Mouse (Mus musculus) lung, postnatal 25 days (tissue): Measurements from ENCODE around the gene Caskin1.

Experiments used
- DNase-seq: peaks from one replicate; pipeline ENCODE4 v3.0.0; 2022; ENCODE audit warnings: low spot score

The Caskin1 gene

DNA sequence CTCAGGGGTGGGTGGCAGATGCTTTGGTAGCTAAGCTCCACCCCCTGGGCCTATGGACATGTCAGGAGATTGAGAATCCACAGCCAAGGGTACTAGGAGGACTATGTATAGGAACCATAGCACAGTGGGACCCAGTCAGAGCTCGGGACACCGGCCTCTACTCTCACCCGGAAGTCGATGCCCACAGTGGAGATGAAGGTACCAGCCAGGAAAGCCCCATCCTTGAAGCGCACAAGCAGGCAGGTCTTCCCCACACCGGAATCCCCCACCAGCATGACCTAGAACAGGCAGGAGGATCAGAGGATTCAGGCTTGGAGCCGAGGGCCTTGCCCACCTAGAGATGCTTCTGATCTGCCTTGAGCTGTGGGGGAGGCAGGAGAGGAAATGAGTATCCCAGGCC is 43.6 kb downstream of the Caskin1 start:
- no peak for DNase-seq

- peak; percentile 90 for DNase-seq
Observed at GRCm38 (mm10) chr17:24533099-24533992, 44.9 kb downstream of the Caskin1 start.

DNA sequence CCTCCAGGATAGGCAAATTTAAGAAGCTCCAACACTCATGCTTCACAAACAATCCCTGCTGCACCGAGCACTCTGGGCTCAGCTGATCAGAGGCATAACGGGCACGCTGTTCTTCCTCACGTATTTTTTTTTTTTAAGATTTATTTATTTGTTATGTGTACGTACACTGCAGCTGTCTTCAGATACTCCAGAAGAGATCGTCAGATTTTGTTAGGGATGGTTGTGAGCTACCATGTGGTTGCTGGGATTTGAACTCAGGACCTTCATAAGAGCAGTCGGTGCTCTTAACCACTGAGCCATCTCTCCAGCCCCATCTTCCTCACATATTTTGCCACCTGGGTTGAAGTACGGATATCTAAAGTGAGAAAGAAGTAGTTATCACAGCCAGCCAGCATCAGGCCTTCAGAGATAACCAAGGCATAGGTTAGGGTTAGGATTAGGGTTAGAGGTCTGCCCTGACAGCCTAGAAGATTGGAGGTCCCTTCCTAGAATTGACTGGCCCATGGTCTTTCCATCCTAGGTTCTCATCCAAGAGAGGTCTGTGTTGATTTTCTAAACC is 45.8 kb downstream of the Caskin1 start, which contains the start of gene Rab26:
TSS of gene Rab26 (minus strand) at position 51 of the 559 bp plus-strand sequence.
- DNase-seq, result no peak

GRCm38 (mm10) chr17:24535300-24535699 is 46.9 kb downstream of the Caskin1 start:
- no peak for DNase-seq

GRCm38 (mm10) chr17:24537536-24537935 is 49.1 kb downstream of the Caskin1 start:
- DNase-seq, result no peak

GRCm38 (mm10) chr17:24538950-24539349 is 50.5 kb downstream of the Caskin1 start:
- DNase-seq, result peak; percentile 47

DNA sequence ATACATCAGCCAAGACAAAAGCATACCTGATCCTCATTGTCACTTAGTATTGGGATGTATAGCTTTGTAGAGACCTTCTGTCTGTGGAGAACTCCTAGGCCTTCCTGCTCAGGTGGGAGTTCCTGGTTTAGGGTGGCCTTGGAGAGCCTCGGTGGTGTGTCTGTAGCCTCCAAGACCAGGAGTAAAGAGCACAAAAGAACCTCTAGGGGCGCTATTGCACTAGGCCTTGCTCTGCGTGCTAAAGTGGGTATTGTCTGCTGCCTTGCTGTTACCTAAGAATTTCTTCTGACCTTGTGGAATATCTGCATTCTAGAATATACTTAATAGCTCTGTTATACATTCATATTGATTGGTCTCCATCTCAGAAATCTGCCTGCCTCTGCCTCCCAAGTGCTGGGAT is 52.0 kb downstream of the Caskin1 start:
- peak; percentile 69 for DNase-seq

GRCm38 (mm10) chr17:24544613-24545012 is 56.2 kb downstream of the Caskin1 start:
- DNase-seq, result no peak

- no peak for DNase-seq
Observed at GRCm38 (mm10) chr17:24545247-24545646, 56.8 kb downstream of the Caskin1 start.

GRCm38 (mm10) chr17:24546234-24546633 is 57.8 kb downstream of the Caskin1 start:
- DNase-seq, result no peak

DNA sequence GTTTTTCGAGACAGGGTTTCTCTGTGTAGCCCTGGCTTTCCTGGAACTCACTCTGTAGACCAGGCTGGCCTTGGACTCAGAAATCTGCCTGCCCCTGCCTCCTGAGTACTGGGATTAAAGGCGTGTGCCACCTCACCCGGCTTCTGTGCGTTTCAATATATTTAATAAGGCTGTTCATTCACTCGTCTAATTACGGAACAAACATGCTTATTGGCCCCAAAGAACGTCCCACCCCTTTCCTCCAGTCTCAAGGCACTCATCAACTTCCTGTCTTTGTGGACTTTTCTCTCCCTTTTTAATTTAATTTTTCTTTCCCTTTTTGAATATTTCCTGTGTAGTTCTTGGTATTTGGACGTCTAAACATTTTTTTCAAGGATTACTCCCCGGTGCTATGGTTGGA is 60.0 kb downstream of the Caskin1 start:
- DNase-seq, result peak; percentile 30

DNA sequence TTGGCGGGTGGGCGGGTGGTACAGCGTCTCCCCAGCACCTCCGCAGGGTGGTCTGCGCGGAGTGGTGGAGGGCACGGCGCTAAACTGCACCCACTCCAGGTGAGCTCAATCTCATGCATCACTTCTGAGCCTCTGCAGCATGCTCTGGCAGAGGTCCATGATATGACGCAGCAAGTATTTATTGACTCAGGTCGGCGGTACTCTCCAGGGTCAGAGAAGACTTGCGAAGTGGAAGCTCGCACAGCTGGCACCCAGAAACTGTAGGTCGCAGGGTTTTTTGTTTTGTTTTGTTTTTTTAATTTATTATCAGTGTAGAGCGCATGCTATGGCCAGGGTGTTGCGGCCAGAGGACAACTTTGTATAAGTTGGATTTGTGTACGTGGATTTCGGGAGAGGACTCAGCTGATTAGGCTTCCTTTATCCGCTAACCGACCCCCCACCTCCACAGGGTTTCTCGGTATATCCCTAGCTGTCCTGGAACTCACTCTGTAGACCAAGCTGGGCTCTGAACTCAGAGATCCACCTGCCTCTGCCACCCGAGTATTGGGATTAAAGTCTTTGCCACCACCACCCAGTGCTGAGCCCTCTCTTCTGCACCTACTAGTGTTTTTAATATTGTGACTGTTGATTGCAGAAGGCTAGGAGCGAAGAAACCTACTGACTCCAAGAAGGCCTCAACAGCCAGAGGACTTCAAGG is 60.7 kb downstream of the Caskin1 start:
- DNase-seq, result peak; percentile 77

GRCm38 (mm10) chr17:24549618-24550415 is 61.4 kb downstream of the Caskin1 start, which contains the start of gene Pkd1:
Gene Pkd1 (plus strand): TSS chr17:24549834.
- peak; percentile 99 for DNase-seq

GRCm38 (mm10) chr17:24550416-24551049 is 62.1 kb downstream of the Caskin1 start:
- DNase-seq, result peak; percentile 71

DNA sequence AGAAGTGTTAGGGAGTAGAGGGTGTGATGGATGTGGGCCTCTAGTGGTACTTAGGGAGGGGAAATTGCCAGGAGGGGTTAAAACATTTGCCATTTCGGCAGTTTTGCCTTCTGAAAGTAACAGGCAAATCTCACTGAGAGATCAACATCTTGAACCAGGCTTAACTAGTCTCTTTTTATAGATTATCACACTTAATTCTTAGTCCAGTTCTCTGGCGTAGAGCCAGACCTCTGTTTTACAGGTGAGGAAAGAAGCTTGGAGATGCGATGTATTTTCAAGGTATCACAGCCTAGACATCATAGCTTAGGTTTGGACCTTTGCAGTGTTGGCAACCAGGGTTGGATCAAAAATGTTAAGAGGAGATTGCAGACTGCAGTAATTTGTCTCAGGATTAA is 62.6 kb downstream of the Caskin1 start:
- no peak for DNase-seq

DNA sequence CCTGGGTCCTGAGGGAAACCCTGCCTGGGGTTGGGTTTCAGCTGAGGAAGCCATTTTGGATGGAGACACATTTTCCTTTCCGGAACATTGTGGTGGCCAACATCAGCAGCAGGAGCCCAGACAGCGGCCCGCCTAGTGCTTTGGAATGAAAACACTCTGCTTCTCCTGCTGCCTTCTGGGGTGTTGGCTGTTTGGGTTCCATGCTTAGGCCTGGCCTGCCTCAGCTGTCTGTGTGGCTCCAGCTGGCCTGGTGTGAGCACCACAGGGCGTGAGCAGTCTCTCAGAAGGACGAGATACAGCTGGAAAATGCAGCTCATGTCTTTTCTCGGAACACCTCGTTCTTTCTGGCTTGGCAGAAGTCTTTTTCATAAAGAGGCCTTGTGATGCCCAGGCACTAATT is 68.7 kb downstream of the Caskin1 start:
- DNase-seq, result peak; percentile 68
